Mouse (Mus musculus) liver, adult 2 months (tissue): ENCODE results near the gene Klf15. TPM values are rescaled to one million over a fixed set of nuclear protein-coding genes. Genes with fewer than 3 reads are reported as not detected.

ENCODE experiments used
- DNase-seq: peaks from one replicate; pipeline ENCODE4 v3.0.0-alpha.2; 2011; ENCODE audit warnings: low read depth, low spot score; ENCODE audit errors: extremely low read depth
- H3K27ac ChIP-seq: fragments of 200-500 bp; replicated peaks from 2 replicates; pipeline ENCODE4 v1.5.1; 2012; ENCODE audit warnings: low read depth, mild to moderate bottlenecking, control low read depth, inconsistent platforms, low read length; ENCODE audit not compliant: insufficient read depth
- H3K27me3 ChIP-seq: fragments of 200-500 bp; 2 replicates; pipeline ENCODE4 v1.6.1; 2012; ENCODE audit warnings: mild to moderate bottlenecking, moderate library complexity, low read length, inconsistent platforms; ENCODE audit not compliant: control insufficient read depth, insufficient read depth
- H3K36me3 ChIP-seq: fragments of 200-500 bp; 2 replicates; pipeline ENCODE4 v1.6.1; 2012; ENCODE audit warnings: low read length, inconsistent platforms; ENCODE audit not compliant: control insufficient read depth, insufficient read depth
- H3K4me1 ChIP-seq: fragments of 200-500 bp; 2 replicates; pipeline ENCODE4 v1.6.1; 2011; ENCODE audit warnings: low read length; ENCODE audit not compliant: control insufficient read depth, insufficient read depth
- H3K4me3 ChIP-seq: fragments of 200-500 bp; 2 replicates; pipeline ENCODE4 v1.5.1; 2011; ENCODE audit warnings: low read depth, mild to moderate bottlenecking, control low read depth, low read length, moderate library complexity; ENCODE audit not compliant: insufficient read depth
- H3K79me2 ChIP-seq: fragments of 200-500 bp; 2 replicates; pipeline ENCODE4 v1.6.1; 2012; ENCODE audit warnings: inconsistent platforms, mild to moderate bottlenecking, low read length, moderate library complexity; ENCODE audit not compliant: control insufficient read depth, insufficient read depth
- H3K9ac ChIP-seq: fragments of 200-500 bp; 2 replicates; pipeline ENCODE4 v1.6.1; 2012; ENCODE audit warnings: low read depth, mild to moderate bottlenecking, control low read depth, inconsistent platforms, low read length
- CTCF ChIP-seq: fragments of 200-500 bp; IDR thresholded peaks from 2 replicates; pipeline ENCODE4 v1.5.1; 2011; ENCODE audit warnings: low read depth, low read length, control low read depth
- POLR2A ChIP-seq: fragments of 200-500 bp; IDR thresholded peaks from 2 replicates; pipeline ENCODE4 v1.6.1; 2011; ENCODE audit warnings: low read length, control low read depth; ENCODE audit not compliant: insufficient read depth; ENCODE audit errors: extremely low read depth
- WGBS: fragments of 180-500 bp; shearing (Covaris S2); methylation state at CpG from one replicate; pipeline ENCODE4 v1.1.7; 2018; 5-methylcytosine and 5-hydroxymethylcytosine counted together
- polyA plus RNA-seq: library from polyadenylated mRNA; depleted of rRNA; stranded (reverse); fragments of >200 nt; gene quantifications from 2 replicates; pipeline ENCODE4 v1.2.3, GENCODE M21; 2012; rRNA removed
- total RNA-seq: library from RNA; depleted of rRNA; stranded (reverse); fragments of >200 nt; gene quantifications from 2 replicates; pipeline ENCODE4 v1.2.3, GENCODE M21; 2014; rRNA removed

Gene Klf15
- total and polyA plus RNA-seq, 2 experiments = 147 to 148 TPM

DNA sequence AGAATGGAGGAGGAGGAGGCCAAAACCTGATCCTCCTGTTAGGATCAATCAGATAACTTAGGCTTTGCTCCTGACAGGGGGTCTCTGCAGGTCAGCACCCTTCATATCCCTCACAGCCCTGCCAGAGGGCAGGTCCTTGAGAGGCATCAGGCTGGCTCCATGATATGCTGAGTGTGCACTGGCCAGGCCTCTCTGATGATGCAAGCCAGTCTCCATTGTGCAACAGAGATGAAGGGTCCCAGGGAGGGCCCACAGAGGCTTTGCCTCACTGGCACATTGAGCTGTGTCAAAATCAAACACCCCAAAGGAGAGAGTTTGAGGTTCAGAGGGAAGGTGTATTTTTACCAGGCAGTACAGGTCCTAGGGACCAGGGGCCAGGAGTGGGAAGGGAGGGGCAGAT, 52.0 kb downstream of the Klf15 start:
- TF ChIP-seq CTCF = no peak
- TF ChIP-seq POLR2A = no peak
- Histone ChIP-seq H3K27ac (peak overlapping the region; percentile 94), H3K27me3 (no peaks in the 10 kb centered on the region)

GRCm38 (mm10) chr6:90514883-90515405, 52.6 kb downstream of the Klf15 start:
- Histone ChIP-seq H3K36me3 (no peaks in the 10 kb centered on the region), H3K4me1 (peaks cover 12% of the 10 kb centered on the region), H3K79me2 (no peaks in the 10 kb centered on the region), H3K4me3 (no peak overlapping the region), H3K27me3 (no peaks in the 10 kb centered on the region), H3K9ac (peak overlapping the region; percentile 56), H3K27ac (peak overlapping the region; percentile 94)
- 19% methylated on average over 4 of the region's 4 CpGs for WGBS
- TF ChIP-seq CTCF = peak; percentile 93
- no peak for TF ChIP-seq POLR2A
- DNase-seq = peak; percentile 98

More for the DNA sequence above, 52.0 kb downstream of the Klf15 start:
- DNase-seq = peak; percentile 90
- no peaks in the 10 kb centered on the region for H3K79me2 ChIP-seq
- H3K36me3 ChIP-seq = no peaks in the 10 kb centered on the region
- H3K4me3 ChIP-seq = no peak overlapping the region
- H3K9ac ChIP-seq = peak overlapping the region; percentile 56
- peaks cover 16% of the 10 kb centered on the region for H3K4me1 ChIP-seq

- Histone ChIP-seq H3K27me3 (no peaks in the 10 kb centered on the region), H3K4me1 (peaks cover 9% of the 10 kb centered on the region), H3K4me3 (no peak overlapping the region), H3K27ac (no peak overlapping the region), H3K36me3 (no peaks in the 10 kb centered on the region), H3K79me2 (no peaks in the 10 kb centered on the region), H3K9ac (no peak overlapping the region)
- TF ChIP-seq CTCF (no peak), POLR2A (no peak)
- 57% methylated on average over 3 of the region's 3 CpGs for WGBS
- DNase-seq = no peak
Observed at GRCm38 (mm10) chr6:90518892-90519291, 56.5 kb downstream of the Klf15 start.

DNA sequence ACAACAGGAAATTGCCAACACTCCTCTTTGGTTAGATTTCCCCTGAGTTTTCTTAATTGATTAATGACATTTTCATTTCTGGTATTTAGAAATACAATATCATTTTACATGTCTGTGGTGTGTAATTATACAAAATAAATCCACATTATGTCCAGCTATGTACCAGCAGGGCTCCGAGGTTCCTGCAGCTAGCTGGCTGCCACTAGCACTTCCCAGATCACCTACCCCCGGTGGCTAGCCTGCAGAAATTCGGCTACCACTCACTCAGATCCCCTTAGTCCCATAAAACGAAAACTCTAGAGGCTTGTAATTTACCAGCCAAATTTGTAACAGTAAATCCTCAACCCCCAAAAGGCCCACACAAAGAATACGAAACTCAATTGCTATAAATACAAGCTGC, 57.0 kb downstream of the Klf15 start:
- H3K27ac ChIP-seq = no peak overlapping the region
- no peak for DNase-seq
- no peaks in the 10 kb centered on the region for H3K79me2 ChIP-seq
- no peak overlapping the region for H3K4me3 ChIP-seq
- no peaks in the 10 kb centered on the region for H3K27me3 ChIP-seq
- H3K36me3 ChIP-seq = no peaks in the 10 kb centered on the region
- WGBS = 62% methylated on average over 5 of the region's 5 CpGs
- no peak for TF ChIP-seq POLR2A
- no peak for TF ChIP-seq CTCF
- no peak overlapping the region for H3K9ac ChIP-seq
- peaks cover 6% of the 10 kb centered on the region; the same call in 1 of the 2 replicates for H3K4me1 ChIP-seq

Other genes with a start within 250 kb of the Klf15 start
- gene Vmn1r53, start 238.1 kb upstream of the Klf15 start, total RNA-seq = 0.18 and 1.0 TPM in 2 replicates
- gene Vmn1r53, start 238.1 kb upstream of the Klf15 start, polyA plus RNA-seq = 0.81 TPM in 1 of 2 replicates, not detected in the other
- not detected in 2 replicates for gene Vmn1r54, start 216.3 kb upstream of the Klf15 start, total RNA-seq
- not detected in 2 replicates for gene Vmn1r54, start 216.3 kb upstream of the Klf15 start, polyA plus RNA-seq
- not detected in 2 replicates for gene BC048671, start 161.4 kb upstream of the Klf15 start, total RNA-seq
- not detected in 2 replicates for gene BC048671, start 161.4 kb upstream of the Klf15 start, polyA plus RNA-seq
- 9.3 and 11.9 TPM in 2 replicates for gene Chst13, start 137.4 kb upstream of the Klf15 start, total RNA-seq
- gene Chst13, start 137.4 kb upstream of the Klf15 start, polyA plus RNA-seq = 26.8 and 42.7 TPM in 2 replicates
- 239 and 296 TPM in 2 replicates for gene Uroc1, start 129.3 kb upstream of the Klf15 start, total RNA-seq
- 399 and 420 TPM in 2 replicates for gene Uroc1, start 129.3 kb upstream of the Klf15 start, polyA plus RNA-seq
- 9.8 and 13.3 TPM in 2 replicates for gene Zxdc, start 93.1 kb upstream of the Klf15 start, total RNA-seq
- gene Zxdc, start 93.1 kb upstream of the Klf15 start, polyA plus RNA-seq = 9.1 and 10.1 TPM in 2 replicates
- gene Cfap100, start 33.8 kb upstream of the Klf15 start, total RNA-seq = 0.20 and 0.28 TPM in 2 replicates
- 0.17 and 0.33 TPM in 2 replicates for gene Cfap100, start 33.8 kb upstream of the Klf15 start, polyA plus RNA-seq
- gene Aldh1l1, start 23.9 kb downstream of the Klf15 start, total RNA-seq = 1,071 and 1,237 TPM in 2 replicates
- 834 and 897 TPM in 2 replicates for gene Aldh1l1, start 23.9 kb downstream of the Klf15 start, polyA plus RNA-seq
- 1.1 and 1.5 TPM in 2 replicates for gene Slc41a3, start 142.1 kb downstream of the Klf15 start, total RNA-seq
- gene Slc41a3, start 142.1 kb downstream of the Klf15 start, polyA plus RNA-seq = 1.0 and 1.5 TPM in 2 replicates